Mouse (Mus musculus): ENCODE measurements at regions not wholly inside any gene's neighbourhood (a gene's known extent, or its start where the extent isn't known, plus 50 kb on each side); places are given as distances from the start of the nearest gene placed in this dataset.

GRCm38 (mm10) chr11:112219046-112219720 lies 562.8 kb upstream of the Sox9 start:
- peak; percentile 67 for DNase-seq (ENCODE audit: inconsistent ontology term)

GRCm38 (mm10) chr11:112234492-112235116 lies 547.4 kb upstream of the Sox9 start:
- peak; percentile 48 for DNase-seq (ENCODE audit: inconsistent ontology term)

GRCm38 (mm10) chr11:112238960-112239884 lies 542.8 kb upstream of the Sox9 start:
- DNase-seq (ENCODE audit: inconsistent ontology term) = peak; percentile 11

GRCm38 (mm10) chr11:112252548-112252947 lies 529.5 kb upstream of the Sox9 start:
- DNase-seq (ENCODE audit: inconsistent ontology term) = no peak

- DNase-seq (ENCODE audit: inconsistent ontology term) = no peak
Observed at GRCm38 (mm10) chr11:112253061-112253460, 529.0 kb upstream of the Sox9 start.

GRCm38 (mm10) chr11:112256326-112256725 lies 525.7 kb upstream of the Sox9 start:
- DNase-seq (ENCODE audit: inconsistent ontology term) = no peak

- no peak for DNase-seq (ENCODE audit: inconsistent ontology term)
Observed at GRCm38 (mm10) chr11:112264077-112264476, 517.9 kb upstream of the Sox9 start.

GRCm38 (mm10) chr11:112270911-112271310 lies 511.1 kb upstream of the Sox9 start:
- peak; percentile 22 for DNase-seq (ENCODE audit: inconsistent ontology term)

- DNase-seq (ENCODE audit: inconsistent ontology term) = peak; percentile 22
Observed at GRCm38 (mm10) chr11:112278566-112278965, 503.5 kb upstream of the Sox9 start.

GRCm38 (mm10) chr11:112282911-112283310 lies 499.1 kb upstream of the Sox9 start:
- no peak for DNase-seq (ENCODE audit: inconsistent ontology term)

GRCm38 (mm10) chr11:112298901-112299341 lies 483.1 kb upstream of the Sox9 start:
- DNase-seq (ENCODE audit: inconsistent ontology term) = no peak

- peak; percentile 54 for DNase-seq (ENCODE audit: inconsistent ontology term)
Observed at GRCm38 (mm10) chr11:112303091-112303490, 478.9 kb upstream of the Sox9 start.

- DNase-seq (ENCODE audit: inconsistent ontology term) = no peak
Observed at GRCm38 (mm10) chr11:112325850-112326249, 456.2 kb upstream of the Sox9 start.

GRCm38 (mm10) chr11:112327606-112328005 lies 454.4 kb upstream of the Sox9 start:
- no peak for DNase-seq (ENCODE audit: inconsistent ontology term)

- DNase-seq (ENCODE audit: inconsistent ontology term) = no peak
Observed at GRCm38 (mm10) chr11:112345133-112345532, 436.9 kb upstream of the Sox9 start.

GRCm38 (mm10) chr11:112345586-112345985 lies 436.4 kb upstream of the Sox9 start:
- DNase-seq (ENCODE audit: inconsistent ontology term) = peak; percentile 72

GRCm38 (mm10) chr11:112346089-112346488 lies 435.9 kb upstream of the Sox9 start:
- DNase-seq (ENCODE audit: inconsistent ontology term) = no peak

GRCm38 (mm10) chr11:112346532-112346931 lies 435.5 kb upstream of the Sox9 start:
- DNase-seq (ENCODE audit: inconsistent ontology term) = no peak

- DNase-seq (ENCODE audit: inconsistent ontology term) = peak; percentile 35
Observed at GRCm38 (mm10) chr11:112355311-112355710, 426.7 kb upstream of the Sox9 start.

- DNase-seq (ENCODE audit: inconsistent ontology term) = no peak
Observed at GRCm38 (mm10) chr11:112366715-112367114, 415.3 kb upstream of the Sox9 start.

GRCm38 (mm10) chr11:112370941-112371340 lies 411.1 kb upstream of the Sox9 start:
- no peak for DNase-seq (ENCODE audit: inconsistent ontology term)

GRCm38 (mm10) chr11:112400069-112400468 lies 382.0 kb upstream of the Sox9 start:
- DNase-seq (ENCODE audit: inconsistent ontology term) = no peak
